Mouse (Mus musculus): ENCODE results near the gene Rfxank.

The Rfxank gene

GRCm38 (mm10) chr8:70150158-70150557, 11.2 kb upstream of the Rfxank start:
- no peak for DNase-seq (ENCODE audit: low spot score)

- DNase-seq (ENCODE audit: low spot score): no peak
Observed at GRCm38 (mm10) chr8:70147678-70148607, 9.0 kb upstream of the Rfxank start.

GRCm38 (mm10) chr8:70139981-70140380, 1.0 kb upstream of the Rfxank start:
- DNase-seq (ENCODE audit: low spot score): no peak

GRCm38 (mm10) chr8:70137890-70138289, 1.1 kb downstream of the Rfxank start:
- no peak for DNase-seq (ENCODE audit: low spot score)

GRCm38 (mm10) chr8:70136591-70136990, 2.4 kb downstream of the Rfxank start:
- DNase-seq (ENCODE audit: low spot score): no peak

- DNase-seq (ENCODE audit: low spot score): no peak
Observed at GRCm38 (mm10) chr8:70134931-70135330, 4.0 kb downstream of the Rfxank start.

GRCm38 (mm10) chr8:70134086-70134485, 4.9 kb downstream of the Rfxank start:
- no peak for DNase-seq (ENCODE audit: low spot score)

GRCm38 (mm10) chr8:70131166-70131883, 7.6 kb downstream of the Rfxank start, which contains the start of gene Nr2c2ap:
Gene Nr2c2ap, plus strand, starts transcription at chr8:70131333.
- DNase-seq (ENCODE audit: low spot score): peak; percentile 81

- DNase-seq (ENCODE audit: low spot score): no peak
Observed at GRCm38 (mm10) chr8:70130066-70130465, 8.9 kb downstream of the Rfxank start.

- DNase-seq (ENCODE audit: low spot score): peak; percentile 19
Observed at GRCm38 (mm10) chr8:70129309-70129952, 9.5 kb downstream of the Rfxank start.

GRCm38 (mm10) chr8:70128435-70128834, 10.5 kb downstream of the Rfxank start:
- DNase-seq (ENCODE audit: low spot score): peak; percentile 59

GRCm38 (mm10) chr8:70124992-70125391, 14.0 kb downstream of the Rfxank start:
- no peak for DNase-seq (ENCODE audit: low spot score)

GRCm38 (mm10) chr8:70122863-70123262, 16.1 kb downstream of the Rfxank start:
- DNase-seq (ENCODE audit: low spot score): peak; percentile 2

- peak; percentile 60 for DNase-seq (ENCODE audit: low spot score)
Observed at GRCm38 (mm10) chr8:70120667-70121066, 18.3 kb downstream of the Rfxank start, which contains the start of gene Ncan. Gene Ncan, minus strand, starts transcription at chr8:70120873.

- no peak for DNase-seq (ENCODE audit: low spot score)
Observed at GRCm38 (mm10) chr8:70118726-70119700, 19.9 kb downstream of the Rfxank start.

- DNase-seq (ENCODE audit: low spot score): peak; percentile 41
Observed at GRCm38 (mm10) chr8:70117611-70118010, 21.3 kb downstream of the Rfxank start.

- DNase-seq (ENCODE audit: low spot score): no peak
Observed at GRCm38 (mm10) chr8:70114892-70115291, 24.1 kb downstream of the Rfxank start.

- DNase-seq (ENCODE audit: low spot score): no peak
Observed at GRCm38 (mm10) chr8:70114488-70114887, 24.5 kb downstream of the Rfxank start.

GRCm38 (mm10) chr8:70112401-70113016, 26.4 kb downstream of the Rfxank start:
- DNase-seq (ENCODE audit: low spot score): no peak

- DNase-seq (ENCODE audit: low spot score): no peak
Observed at GRCm38 (mm10) chr8:70111192-70111795, 27.7 kb downstream of the Rfxank start.

Data from ovary, postnatal 36 days (tissue).